Mouse (Mus musculus): ENCODE measurements around the gene Kctd6. TPM values are rescaled to one million over a fixed set of nuclear protein-coding genes. Genes with fewer than 3 reads are reported as not detected.

Gene Kctd6
- polyA plus RNA-seq, 1 experiment from 2014 or later = 18.3 TPM

- no peak overlapping the region for H3K4me3 ChIP-seq
- H3K9me3 ChIP-seq = no peaks in the 10 kb centered on the region
- peaks cover 10% of the 10 kb centered on the region for H3K4me1 ChIP-seq
- H3K9ac ChIP-seq = no peak overlapping the region
- no peaks in the 10 kb centered on the region for H3K27me3 ChIP-seq (replicated peaks)
- no peak overlapping the region for H3K27ac ChIP-seq
- H3K36me3 ChIP-seq (replicated peaks) = no peaks in the 10 kb centered on the region
- no peak overlapping the region for H3K4me2 ChIP-seq
- ATAC-seq (replicated peaks) = no peak
Measured at GRCm38 (mm10) chr14:8241816-8242215, 27.9 kb downstream of the Kctd6 start.

- 51% methylated on average over 5 of the region's 5 CpGs for WGBS
- Histone ChIP-seq H3K4me3 (no peak overlapping the region), H3K27me3 (replicated peaks) (no peaks in the 10 kb centered on the region), H3K9ac (no peak overlapping the region), H3K9me3 (no peaks in the 10 kb centered on the region), H3K36me3 (replicated peaks) (no peaks in the 10 kb centered on the region), H3K4me1 (peaks cover 10% of the 10 kb centered on the region), H3K27ac (0 out of 2 replicates have a peak overlapping the region, but pooled peaks have one; percentile 39), H3K4me2 (no peak overlapping the region)
- peak; percentile 75 for ATAC-seq (replicated peaks)
Measured at GRCm38 (mm10) chr14:8242388-8242920, 28.5 kb downstream of the Kctd6 start.

GRCm38 (mm10) chr14:8243136-8243888 is 29.4 kb downstream of the Kctd6 start:
- H3K4me2 ChIP-seq = no peak overlapping the region
- H3K27me3 ChIP-seq (replicated peaks) = no peaks in the 10 kb centered on the region
- H3K9me3 ChIP-seq = no peaks in the 10 kb centered on the region
- peaks cover 10% of the 10 kb centered on the region for H3K4me1 ChIP-seq
- H3K4me3 ChIP-seq = no peak overlapping the region
- ATAC-seq (replicated peaks) = peak; percentile 70
- WGBS = 48% methylated on average over 8 of the region's 8 CpGs
- H3K36me3 ChIP-seq (replicated peaks) = no peaks in the 10 kb centered on the region
- H3K27ac ChIP-seq = 0 out of 2 replicates have a peak overlapping the region, but pooled peaks have one; percentile 39
- no peak overlapping the region for H3K9ac ChIP-seq

- H3K36me3 ChIP-seq (replicated peaks) = no peaks in the 10 kb centered on the region
- no peak overlapping the region for H3K4me3 ChIP-seq
- no peak overlapping the region for H3K4me2 ChIP-seq
- WGBS = 76% methylated on average over 5 of the region's 5 CpGs
- no peaks in the 10 kb centered on the region for H3K27me3 ChIP-seq (replicated peaks)
- H3K9me3 ChIP-seq = no peaks in the 10 kb centered on the region
- no peak for ATAC-seq (replicated peaks)
- H3K9ac ChIP-seq = no peak overlapping the region
- H3K27ac ChIP-seq = no peak overlapping the region
- H3K4me1 ChIP-seq = peaks cover 10% of the 10 kb centered on the region
Measured at GRCm38 (mm10) chr14:8244211-8244611, 30.3 kb downstream of the Kctd6 start.

GRCm38 (mm10) chr14:8246878-8247277 is 32.9 kb downstream of the Kctd6 start:
- Histone ChIP-seq H3K36me3 (replicated peaks) (no peaks in the 10 kb centered on the region), H3K4me2 (no peak overlapping the region), H3K27me3 (replicated peaks) (no peaks in the 10 kb centered on the region), H3K4me3 (no peak overlapping the region), H3K27ac (no peak overlapping the region), H3K9me3 (no peaks in the 10 kb centered on the region), H3K9ac (no peak overlapping the region), H3K4me1 (peaks cover 10% of the 10 kb centered on the region)
- WGBS = 85% methylated on average over 8 of the region's 8 CpGs
- ATAC-seq (replicated peaks) = no peak

DNA sequence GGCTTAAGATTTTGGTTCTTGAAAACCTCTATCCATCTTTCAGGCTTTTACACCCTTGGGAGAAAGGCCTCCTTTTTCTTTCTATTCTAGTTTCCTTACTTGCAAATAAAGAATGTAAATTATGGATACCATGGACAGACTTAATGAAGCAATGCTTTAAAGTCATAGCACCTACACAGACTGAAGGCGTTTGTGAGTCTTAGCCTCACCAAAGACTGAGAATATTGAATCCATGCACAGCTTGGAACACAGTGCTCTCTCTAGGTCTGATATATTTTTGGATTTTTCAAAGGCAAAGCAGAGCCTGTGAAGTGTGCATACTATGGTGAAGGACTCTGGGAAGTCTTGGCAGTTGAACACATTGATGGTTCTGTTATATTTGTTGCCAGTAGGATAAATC is 35.3 kb downstream of the Kctd6 start:
- H3K4me3 ChIP-seq = no peak overlapping the region
- no peaks in the 10 kb centered on the region for H3K27me3 ChIP-seq (replicated peaks)
- H3K9ac ChIP-seq = no peak overlapping the region
- 90% methylated on average over 1 of the region's 1 CpGs for WGBS
- no peak for ATAC-seq (replicated peaks)
- H3K4me1 ChIP-seq = no peaks in the 10 kb centered on the region
- H3K9me3 ChIP-seq = no peaks in the 10 kb centered on the region
- no peak overlapping the region for H3K27ac ChIP-seq
- no peak overlapping the region for H3K4me2 ChIP-seq
- H3K36me3 ChIP-seq (replicated peaks) = no peaks in the 10 kb centered on the region

- no peak for ATAC-seq (replicated peaks)
- Histone ChIP-seq H3K27ac (no peak overlapping the region), H3K27me3 (replicated peaks) (no peaks in the 10 kb centered on the region), H3K9ac (no peak overlapping the region), H3K4me3 (no peak overlapping the region), H3K36me3 (replicated peaks) (no peaks in the 10 kb centered on the region), H3K4me2 (no peak overlapping the region), H3K9me3 (no peaks in the 10 kb centered on the region), H3K4me1 (no peaks in the 10 kb centered on the region)
- 90% methylated on average over 9 of the region's 9 CpGs for WGBS
Measured at GRCm38 (mm10) chr14:8250141-8250871, 36.4 kb downstream of the Kctd6 start.

DNA sequence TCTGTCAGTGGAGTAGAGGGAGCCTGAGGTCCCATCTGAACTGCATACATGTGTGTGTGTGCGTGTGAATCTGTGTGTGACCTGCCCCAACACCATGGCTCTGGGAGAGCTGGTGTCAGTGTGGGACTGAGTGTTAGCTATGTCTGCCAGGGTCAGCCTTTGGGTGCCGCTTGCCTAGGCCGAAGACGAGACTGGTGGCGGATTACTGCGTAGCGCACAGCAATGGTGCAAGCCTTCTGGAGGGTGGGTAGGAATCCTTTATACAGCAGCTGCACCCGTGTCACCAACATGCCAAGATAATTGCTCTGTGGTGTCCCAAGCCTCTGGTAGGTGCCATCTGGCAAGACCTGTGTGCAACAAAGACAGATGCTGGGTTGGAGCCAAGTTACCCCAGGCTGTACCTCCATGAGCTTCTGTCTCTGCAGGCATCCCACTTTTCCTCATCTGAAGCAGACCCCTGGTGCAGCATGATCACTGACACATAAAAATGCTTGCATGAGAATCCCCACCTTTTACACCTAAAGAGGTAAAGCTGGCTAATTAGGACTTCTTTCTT is 37.5 kb downstream of the Kctd6 start:
- H3K4me2 ChIP-seq = no peak overlapping the region
- 90% methylated on average over 8 of the region's 8 CpGs for WGBS
- no peak overlapping the region for H3K27ac ChIP-seq
- no peak for ATAC-seq (replicated peaks)
- no peak overlapping the region for H3K9ac ChIP-seq
- no peaks in the 10 kb centered on the region for H3K9me3 ChIP-seq
- no peak overlapping the region for H3K4me3 ChIP-seq
- H3K27me3 ChIP-seq (replicated peaks) = no peaks in the 10 kb centered on the region
- H3K4me1 ChIP-seq = no peaks in the 10 kb centered on the region
- H3K36me3 ChIP-seq (replicated peaks) = no peaks in the 10 kb centered on the region

DNA sequence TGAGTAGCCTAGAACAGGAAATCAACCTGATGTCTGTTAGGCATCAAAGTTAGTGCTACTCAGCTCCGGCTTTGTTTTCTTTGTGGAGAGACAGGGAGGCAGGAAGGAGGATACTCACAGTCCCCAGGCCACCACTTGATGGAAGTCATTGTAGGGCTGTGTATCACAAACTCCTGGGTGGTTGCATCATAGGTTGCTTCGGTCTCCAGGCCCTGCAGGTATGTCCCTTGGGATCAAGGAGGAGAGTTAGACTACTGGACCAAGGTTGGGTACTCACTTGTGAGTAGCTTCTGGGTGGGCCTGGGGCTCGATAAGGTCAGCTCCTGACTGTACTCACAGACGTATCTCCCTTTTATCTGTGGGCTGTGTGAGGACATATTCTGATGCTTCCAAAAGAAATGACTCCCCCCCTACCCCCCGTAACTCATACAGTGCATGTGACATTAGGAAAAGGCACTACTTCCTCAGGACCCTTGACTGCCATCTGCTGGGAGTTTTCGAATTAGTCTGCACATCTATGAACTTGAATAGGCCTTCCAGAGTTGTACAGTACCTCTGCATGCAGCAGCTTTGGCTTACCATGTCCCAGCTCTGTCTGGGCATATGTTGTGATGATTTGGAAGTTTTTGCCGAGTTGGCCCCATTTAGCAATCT is 41.3 kb downstream of the Kctd6 start:
- no peaks in the 10 kb centered on the region for H3K4me1 ChIP-seq
- H3K36me3 ChIP-seq (replicated peaks) = no peaks in the 10 kb centered on the region
- H3K27ac ChIP-seq = no peak overlapping the region
- no peak overlapping the region for H3K4me3 ChIP-seq
- H3K27me3 ChIP-seq (replicated peaks) = no peaks in the 10 kb centered on the region
- 76% methylated on average over 7 of the region's 7 CpGs for WGBS
- peak; percentile 74 for ATAC-seq (replicated peaks)
- H3K4me2 ChIP-seq = no peak overlapping the region
- no peaks in the 10 kb centered on the region for H3K9me3 ChIP-seq
- H3K9ac ChIP-seq = no peak overlapping the region

DNA sequence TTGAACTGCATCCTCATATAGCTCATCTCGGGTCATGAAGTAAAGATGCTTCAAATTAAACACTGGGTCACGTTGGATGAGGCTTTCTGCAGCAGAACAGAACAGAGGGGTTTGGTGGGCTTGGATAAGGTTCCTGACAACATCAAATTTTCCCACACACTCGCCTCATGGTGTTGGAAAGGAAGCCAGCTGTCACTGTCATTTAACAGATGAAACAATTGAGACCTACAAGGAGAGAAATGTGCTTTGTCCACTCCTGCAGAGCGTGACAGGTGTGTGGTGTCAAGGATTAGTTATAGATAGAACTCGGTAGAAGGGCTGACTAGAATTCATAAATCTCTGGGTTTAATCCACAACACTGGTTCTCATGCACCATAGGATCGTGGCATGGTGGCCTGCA is 42.1 kb downstream of the Kctd6 start:
- WGBS = 65% methylated on average over 6 of the region's 6 CpGs
- Histone ChIP-seq H3K9me3 (no peaks in the 10 kb centered on the region), H3K4me1 (no peaks in the 10 kb centered on the region), H3K27ac (no peak overlapping the region), H3K4me2 (no peak overlapping the region), H3K27me3 (replicated peaks) (no peaks in the 10 kb centered on the region), H3K4me3 (no peak overlapping the region), H3K36me3 (replicated peaks) (no peaks in the 10 kb centered on the region), H3K9ac (no peak overlapping the region)
- no peak for ATAC-seq (replicated peaks)

- WGBS = 77% methylated on average over 5 of the region's 5 CpGs
- Histone ChIP-seq H3K27ac (no peak overlapping the region), H3K4me1 (no peaks in the 10 kb centered on the region)
Measured at GRCm38 (mm10) chr14:8256881-8257280, 42.9 kb downstream of the Kctd6 start.

More at GRCm38 (mm10) chr14:8256881-8257280, 42.9 kb downstream of the Kctd6 start:
- Histone ChIP-seq H3K36me3 (replicated peaks) (no peaks in the 10 kb centered on the region), H3K4me3 (no peak overlapping the region), H3K9me3 (no peaks in the 10 kb centered on the region), H3K9ac (no peak overlapping the region), H3K27me3 (replicated peaks) (no peaks in the 10 kb centered on the region), H3K4me2 (no peak overlapping the region)
- ATAC-seq (replicated peaks) = no peak
